Mouse (Mus musculus): ENCODE measurements around the gene Ankrd13b. TPM values are rescaled to one million over a fixed set of nuclear protein-coding genes. Genes with fewer than 3 reads are reported as not detected.

Ankrd13b gene
- polyA plus RNA-seq, 3 experiments from 2014 or later: 0.39 to 1.6 (median 0.91) TPM

GRCm38 (mm10) chr11:77508068-77509021, 18.9 kb upstream of the Ankrd13b start:
- ATAC-seq: peak; percentile 80

GRCm38 (mm10) chr11:77507426-77507825, 17.9 kb upstream of the Ankrd13b start:
- ATAC-seq: no peak

GRCm38 (mm10) chr11:77506941-77507340, 17.5 kb upstream of the Ankrd13b start:
- ATAC-seq: no peak

- no peak for ATAC-seq
Observed at GRCm38 (mm10) chr11:77506273-77506672, 16.8 kb upstream of the Ankrd13b start.

- no peak for ATAC-seq
Observed at GRCm38 (mm10) chr11:77505291-77505980, 16.0 kb upstream of the Ankrd13b start.

- no peak for ATAC-seq
Observed at GRCm38 (mm10) chr11:77504377-77504776, 14.9 kb upstream of the Ankrd13b start.

- no peak for ATAC-seq
Observed at GRCm38 (mm10) chr11:77503511-77503910, 14.0 kb upstream of the Ankrd13b start.

- ATAC-seq: no peak
Observed at GRCm38 (mm10) chr11:77502481-77502880, 13.0 kb upstream of the Ankrd13b start.

GRCm38 (mm10) chr11:77501971-77502370, 12.5 kb upstream of the Ankrd13b start:
- ATAC-seq: no peak

GRCm38 (mm10) chr11:77501392-77501791, 11.9 kb upstream of the Ankrd13b start:
- peak; percentile 72 for ATAC-seq

- no peak for ATAC-seq
Observed at GRCm38 (mm10) chr11:77500361-77501325, 11.2 kb upstream of the Ankrd13b start.

GRCm38 (mm10) chr11:77499354-77499753, 9.9 kb upstream of the Ankrd13b start:
- no peak for ATAC-seq

- no peak for ATAC-seq
Observed at GRCm38 (mm10) chr11:77498261-77499139, 9.0 kb upstream of the Ankrd13b start.

- no peak for ATAC-seq
Observed at GRCm38 (mm10) chr11:77497851-77498250, 8.4 kb upstream of the Ankrd13b start.

GRCm38 (mm10) chr11:77497341-77497756, 7.9 kb upstream of the Ankrd13b start:
- ATAC-seq: no peak

- ATAC-seq: no peak
Observed at GRCm38 (mm10) chr11:77495507-77495906, 6.0 kb upstream of the Ankrd13b start.

GRCm38 (mm10) chr11:77494782-77495181, 5.3 kb upstream of the Ankrd13b start:
- no peak for ATAC-seq

GRCm38 (mm10) chr11:77494344-77494676, 4.8 kb upstream of the Ankrd13b start:
- ATAC-seq: no peak

- ATAC-seq: no peak
Observed at GRCm38 (mm10) chr11:77493512-77494343, 4.2 kb upstream of the Ankrd13b start, which contains the start of gene Git1. Gene Git1, plus strand, starts transcription at chr11:77493562.

GRCm38 (mm10) chr11:77492911-77493332, 3.4 kb upstream of the Ankrd13b start:
- ATAC-seq: peak; percentile 76
